Mouse (Mus musculus) lung, postnatal 10 days (tissue): Measurements from ENCODE around the gene Hrc.

Experiments
- DNase-seq: peaks from one replicate; pipeline ENCODE4 v3.0.0; 2021

Hrc gene

GRCm38 (mm10) chr7:45335056-45335455, at the start of gene Hrc:
Gene Hrc, plus strand, starts transcription at chr7:45335290.
- no peak for DNase-seq

GRCm38 (mm10) chr7:45286486-45286885, 48.6 kb upstream of the Hrc start:
- no peak for DNase-seq

DNA sequence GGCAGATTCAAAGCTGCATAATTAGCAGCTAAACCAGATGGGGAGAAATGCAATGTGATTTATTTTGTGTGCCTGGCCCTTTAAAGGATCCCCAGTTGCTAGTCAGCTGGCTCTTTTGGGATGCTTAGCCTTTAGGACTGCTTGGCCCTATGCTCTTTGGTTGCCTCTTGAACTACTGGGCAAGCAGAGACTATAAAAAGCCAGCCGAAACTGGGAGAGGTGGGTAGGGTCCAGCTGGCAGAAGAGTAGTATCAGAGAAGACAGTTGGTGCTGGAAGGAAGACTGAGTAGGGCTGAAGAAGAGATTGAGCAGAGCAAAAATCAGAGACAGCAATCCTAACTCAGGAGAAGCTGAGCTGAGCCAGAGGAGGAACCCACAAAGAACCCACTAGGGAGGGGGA, 38.5 kb upstream of the Hrc start:
- no peak for DNase-seq

DNA sequence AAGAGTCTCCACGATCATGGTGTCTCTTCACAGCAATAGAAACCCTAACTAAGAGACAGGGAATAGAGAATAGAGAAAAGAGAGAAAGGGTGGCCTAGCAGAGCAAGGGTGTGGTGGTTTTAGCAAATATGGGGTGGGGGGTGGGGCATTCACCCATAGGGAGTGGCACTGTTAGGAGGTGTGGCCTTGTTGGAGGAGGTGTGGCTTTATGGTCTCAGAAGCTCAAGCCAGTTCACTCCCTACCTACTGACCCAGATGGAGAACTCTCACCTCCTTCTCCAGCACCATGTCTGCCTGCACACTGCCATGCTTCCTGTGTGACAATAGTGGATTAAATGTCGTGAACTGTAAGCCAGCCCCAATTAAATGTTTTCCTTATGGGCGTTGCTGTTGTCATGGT, 37.5 kb upstream of the Hrc start:
- no peak for DNase-seq

- DNase-seq = peak; percentile 81
Measured at GRCm38 (mm10) chr7:45299752-45300151, 35.3 kb upstream of the Hrc start.

DNA sequence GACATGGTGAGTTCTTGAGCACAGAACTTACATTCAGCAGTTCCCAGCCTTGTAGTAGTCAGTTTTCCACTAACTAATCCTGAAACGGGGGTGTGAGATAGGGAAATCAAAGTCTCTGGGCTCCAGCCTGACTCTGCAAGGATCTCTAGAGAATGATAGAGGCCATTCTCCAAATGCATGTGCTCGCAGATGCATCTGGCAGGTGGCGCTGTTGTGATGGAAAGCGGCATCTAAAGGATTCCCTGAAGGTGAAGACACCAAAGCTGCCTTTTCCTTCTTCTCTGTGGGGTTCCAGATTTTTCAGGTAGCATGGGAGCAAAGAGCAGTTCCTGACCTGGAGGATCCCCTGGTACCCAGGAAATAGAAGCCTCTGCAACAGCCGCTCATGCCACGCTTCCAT, 34.8 kb upstream of the Hrc start:
- peak; percentile 80 for DNase-seq

DNA sequence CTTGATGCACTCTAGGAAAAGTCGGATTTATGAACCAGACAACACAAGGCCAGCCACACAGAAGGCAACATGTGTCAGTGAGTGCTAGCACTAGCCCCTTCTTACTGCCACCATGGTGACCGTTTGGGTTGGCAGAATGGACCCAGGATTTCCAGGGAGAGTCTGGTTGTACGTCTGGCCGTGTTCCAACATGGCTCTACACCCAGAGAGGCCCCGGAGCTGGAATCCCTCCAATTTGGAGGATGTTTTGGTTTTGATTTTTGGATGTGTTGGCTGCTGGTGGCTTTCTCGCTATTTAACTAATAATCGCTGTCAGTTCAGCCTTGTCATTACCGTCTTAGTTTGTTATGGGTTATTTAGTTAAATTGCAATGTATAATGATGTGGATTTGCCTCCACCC, 32.5 kb upstream of the Hrc start:
- DNase-seq = peak; percentile 32

- no peak for DNase-seq
Measured at GRCm38 (mm10) chr7:45304869-45305268, 30.2 kb upstream of the Hrc start.

- DNase-seq = peak; percentile 84
Measured at GRCm38 (mm10) chr7:45305275-45305674, 29.8 kb upstream of the Hrc start.

DNA sequence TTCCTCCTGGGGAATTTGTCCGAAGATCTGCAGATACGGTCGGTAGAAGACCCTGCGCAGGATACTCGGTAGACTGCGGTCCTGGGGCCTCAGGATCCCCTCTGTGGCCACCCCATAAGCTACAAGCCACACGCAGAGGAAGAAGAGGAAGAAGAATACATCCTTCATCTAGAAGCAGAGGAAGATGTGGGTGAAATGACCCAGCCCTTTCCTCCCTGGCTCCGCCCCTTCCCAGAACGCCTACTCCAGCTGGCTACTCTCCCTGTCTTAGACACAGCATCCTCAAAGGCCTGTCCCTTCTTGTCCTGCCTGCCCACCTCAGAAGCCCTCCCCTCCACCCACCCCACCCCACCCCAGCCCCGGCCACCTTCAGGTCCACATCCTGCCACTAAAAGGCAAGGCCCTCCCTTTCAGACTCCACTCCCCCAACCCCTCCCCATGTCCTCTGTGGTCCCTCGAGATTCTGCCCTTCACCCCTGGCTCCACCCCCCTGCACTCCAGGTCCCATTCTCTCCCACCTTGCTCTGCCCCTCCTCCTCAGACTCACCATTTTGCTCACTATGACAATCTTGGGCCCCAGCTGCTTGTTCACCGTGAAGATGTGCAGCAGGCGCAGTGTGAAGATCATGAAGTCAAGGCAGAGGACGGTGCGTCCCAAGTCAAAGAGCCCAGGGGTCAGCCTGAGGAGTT, 26.4 kb upstream of the Hrc start:
- peak; percentile 37 for DNase-seq

- peak; percentile 72 for DNase-seq
Measured at GRCm38 (mm10) chr7:45309455-45309854, 25.6 kb upstream of the Hrc start.

DNA sequence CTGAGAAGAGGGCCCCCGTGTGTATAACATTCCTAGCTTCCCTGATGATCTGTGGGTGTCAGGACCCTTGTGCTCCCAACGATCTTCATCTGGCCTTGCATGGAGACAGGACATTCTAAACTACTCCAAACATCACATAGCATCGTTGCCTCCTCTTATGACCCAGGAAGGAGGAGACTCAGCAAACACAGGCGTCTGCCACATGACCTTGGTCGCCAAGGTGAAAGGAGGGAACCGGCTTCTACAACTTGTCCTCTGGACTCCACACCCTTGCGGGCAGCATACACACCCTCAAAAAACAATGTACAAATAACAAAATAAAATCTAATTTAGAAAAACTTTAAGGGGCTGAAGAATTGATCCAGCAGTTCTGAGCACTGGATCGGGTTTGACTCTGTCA, 23.1 kb upstream of the Hrc start:
- DNase-seq = no peak

GRCm38 (mm10) chr7:45312686-45313453, 22.2 kb upstream of the Hrc start:
- DNase-seq = no peak

GRCm38 (mm10) chr7:45313495-45313894, 21.6 kb upstream of the Hrc start:
- DNase-seq = no peak

DNA sequence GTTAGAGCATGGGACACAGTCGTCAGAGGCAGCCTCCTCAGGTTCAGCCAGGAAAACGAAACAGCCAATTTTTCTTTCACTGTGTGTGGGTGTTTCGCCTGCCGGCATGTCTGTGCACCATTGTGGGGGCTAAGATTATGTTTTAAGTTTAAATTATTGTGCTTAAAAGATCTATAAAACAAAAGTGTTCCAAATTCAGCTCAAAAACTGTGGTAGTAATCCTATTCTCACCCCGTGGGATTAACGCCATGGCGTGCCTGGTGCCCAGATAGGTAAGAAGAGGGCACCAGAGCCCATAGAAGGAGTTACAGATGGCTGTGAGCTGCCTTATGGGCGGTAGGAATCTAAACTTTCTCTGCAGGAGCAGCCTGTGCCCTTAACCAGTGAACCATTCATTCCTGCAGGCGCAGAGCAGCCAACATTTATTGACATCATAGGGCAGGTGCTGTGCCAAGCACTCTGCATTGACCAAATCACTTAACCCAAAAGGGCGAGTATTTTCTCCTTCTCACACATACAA, 19.8 kb upstream of the Hrc start:
- no peak for DNase-seq

GRCm38 (mm10) chr7:45316536-45316935, 18.6 kb upstream of the Hrc start:
- no peak for DNase-seq

- DNase-seq = no peak
Measured at GRCm38 (mm10) chr7:45322245-45322644, 12.8 kb upstream of the Hrc start.

GRCm38 (mm10) chr7:45323069-45323468, 12.0 kb upstream of the Hrc start:
- DNase-seq = no peak

- no peak for DNase-seq
Measured at GRCm38 (mm10) chr7:45325800-45326199, 9.3 kb upstream of the Hrc start.

DNA sequence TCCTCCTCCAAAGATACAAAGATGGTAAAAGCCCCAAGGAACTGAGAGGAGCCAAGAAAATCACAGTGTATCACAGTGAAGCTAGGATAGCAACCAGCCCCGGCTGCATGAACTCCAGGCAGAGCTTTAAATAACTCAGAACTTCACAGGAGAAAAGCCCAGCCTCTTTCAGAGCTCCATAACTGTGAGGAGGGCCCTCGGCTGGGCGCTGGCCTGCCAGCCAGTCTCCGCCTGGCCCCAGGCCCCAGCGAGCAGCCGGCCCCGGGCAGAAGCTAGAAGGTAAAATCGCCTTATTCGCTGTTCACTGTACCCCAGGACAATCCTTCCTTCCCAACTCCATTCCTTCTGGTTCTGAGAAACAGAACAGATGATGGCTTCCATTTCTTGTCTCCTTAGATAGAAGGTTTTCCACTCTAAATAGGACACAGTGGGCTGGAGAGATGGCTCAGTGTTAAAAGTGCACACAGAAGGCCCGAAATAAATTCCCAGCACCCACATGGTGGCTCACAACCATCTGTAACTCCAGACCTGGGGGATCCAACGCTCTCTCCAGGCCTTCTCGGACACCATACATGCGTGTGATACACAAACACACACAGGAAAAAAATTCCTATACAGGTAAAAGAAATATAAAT, 6.1 kb upstream of the Hrc start:
- DNase-seq = no peak

DNA sequence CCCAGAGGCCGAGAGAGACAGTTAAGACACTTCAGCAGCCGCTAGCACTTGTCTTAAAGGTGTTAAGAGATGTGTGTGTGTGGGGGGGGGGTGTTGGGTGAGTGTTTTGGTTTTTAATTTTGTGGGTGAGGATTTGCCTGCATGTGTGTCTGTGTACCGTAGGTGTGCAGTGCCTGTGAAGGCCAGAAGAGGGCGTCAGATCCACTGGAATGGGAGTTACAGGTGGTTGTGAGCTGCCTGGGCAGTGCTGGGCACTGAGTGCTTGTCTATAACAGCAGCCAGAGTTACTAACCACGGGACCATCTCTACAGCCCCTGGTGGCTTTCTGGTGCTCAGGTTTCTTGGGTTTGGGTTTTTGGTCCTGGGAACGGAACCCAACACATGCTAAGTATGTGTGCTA, 3.6 kb upstream of the Hrc start:
- no peak for DNase-seq

GRCm38 (mm10) chr7:45332685-45333425, 2.2 kb upstream of the Hrc start:
- peak; percentile 83 for DNase-seq

- peak; percentile 95 for DNase-seq
Measured at GRCm38 (mm10) chr7:45333431-45333982, 1.6 kb upstream of the Hrc start, which contains the start of gene Trpm4. Gene Trpm4, minus strand, starts transcription at chr7:45333780.
